Mouse (Mus musculus) MEL (cell line): ENCODE measurements around the gene Surf2. TPM values are rescaled to one million over a fixed set of nuclear protein-coding genes. Genes with fewer than 3 reads are reported as not detected.

Experiments
- DNase-seq: peaks from one replicate; pipeline ENCODE4 v3.0.0; 2011; ENCODE audit warnings: low read depth, low spot score
- H3K27ac ChIP-seq: 2 replicates; pipeline ENCODE4 v1.5.1; 2012; ENCODE audit warnings: low read depth, mild to moderate bottlenecking, control low read depth, low read length, moderate library complexity; ENCODE audit not compliant: control insufficient read depth
- H3K27me3 ChIP-seq, 2 experiments: fragments of 150-350 bp in 1 of 2; sonication (generic) in 1 of 2; 2 replicates each; pipeline ENCODE4 v1.6.1; 2012; ENCODE audit warnings: low read length in 2 of 2, mild to moderate bottlenecking in 2 of 2, improper control_type of control experiment in 1 of 2, moderate library complexity in 1 of 2; ENCODE audit not compliant: insufficient read depth in 2 of 2, control insufficient read depth in 1 of 2
- H3K36me3 ChIP-seq, 2 experiments: 2 replicates each; pipeline ENCODE4 v1.6.1; 2012 to 2014; ENCODE audit warnings: low read length in 2 of 2, improper control_type of control experiment in 1 of 2, inconsistent platforms in 1 of 2, mild to moderate bottlenecking in 1 of 2; ENCODE audit not compliant: insufficient read depth in 2 of 2, control insufficient read depth in 1 of 2
- H3K4me1 ChIP-seq, 2 experiments: fragments of 150-350 bp in 1 of 2; sonication (generic) in 1 of 2; 2 replicates each; pipeline ENCODE4 v1.6.1; 2012; ENCODE audit warnings: low read length in 2 of 2, improper control_type of control experiment in 1 of 2, mild to moderate bottlenecking in 1 of 2; ENCODE audit not compliant: insufficient read depth in 2 of 2, control insufficient read depth in 1 of 2
- H3K4me3 ChIP-seq, 2 experiments: fragments of 150-350 bp in 1 of 2; sonication (generic) in 1 of 2; 2 replicates each; pipeline ENCODE4 v1.5.1; 2012; ENCODE audit warnings: low read depth in 2 of 2, low read length in 2 of 2, mild to moderate bottlenecking in 2 of 2, moderate library complexity in 2 of 2, control low read depth in 1 of 2, improper control_type of control experiment in 1 of 2; ENCODE audit not compliant: control insufficient read depth in 1 of 2, insufficient read depth in 1 of 2
- H3K79me2 ChIP-seq: 2 replicates; pipeline ENCODE4 v1.6.1; 2012; ENCODE audit warnings: mild to moderate bottlenecking, low read length, moderate library complexity; ENCODE audit not compliant: control insufficient read depth, poor library complexity, insufficient read depth
- H3K9ac ChIP-seq: 2 replicates; pipeline ENCODE4 v1.6.1; 2012; ENCODE audit warnings: low read depth, mild to moderate bottlenecking, control low read depth, low read length, moderate library complexity; ENCODE audit not compliant: control insufficient read depth, poor library complexity, severe bottlenecking
- H3K9me3 ChIP-seq: fragments of 150-350 bp; sonication (generic); replicated peaks from 2 replicates; pipeline ENCODE4 v1.6.1; 2012; ENCODE audit warnings: mild to moderate bottlenecking, low read length, improper control_type of control experiment, moderate library complexity; ENCODE audit not compliant: insufficient read depth
- BHLHE40 ChIP-seq: IDR thresholded peaks from 2 replicates; pipeline ENCODE4 v1.6.1; 2012; ENCODE audit warnings: low read depth, mild to moderate bottlenecking, inconsistent platforms, low read length, improper control_type of control experiment, borderline replicate concordance
- CHD2 ChIP-seq: IDR thresholded peaks from 2 replicates; pipeline ENCODE4 v1.6.1; 2011; ENCODE audit warnings: low read length, improper control_type of control experiment
- E2F4 ChIP-seq: IDR thresholded peaks from 2 replicates; pipeline ENCODE4 v1.6.1; 2011; ENCODE audit warnings: low read depth, low read length, improper control_type of control experiment, borderline replicate concordance
- ELF1 ChIP-seq: IDR thresholded peaks from 2 replicates; pipeline ENCODE4 v1.6.1; 2014; ENCODE audit warnings: low read depth, mild to moderate bottlenecking, inconsistent platforms, low read length, improper control_type of control experiment, moderate library complexity
- GABPA ChIP-seq: IDR thresholded peaks from 2 replicates; pipeline ENCODE4 v1.6.1; 2012; ENCODE audit warnings: low read depth, mild to moderate bottlenecking, inconsistent platforms, low read length, improper control_type of control experiment, moderate library complexity
- GATA1 ChIP-seq: IDR thresholded peaks from 2 replicates; pipeline ENCODE4 v1.6.1; 2011; ENCODE audit warnings: low read depth, low read length, improper control_type of control experiment
- HCFC1 ChIP-seq: IDR thresholded peaks from 2 replicates; pipeline ENCODE4 v1.6.1; 2012; ENCODE audit warnings: low read depth, mild to moderate bottlenecking, inconsistent platforms, low read length, improper control_type of control experiment, moderate library complexity
- KAT2A ChIP-seq: conservative IDR thresholded peaks from 2 replicates; pipeline ENCODE4 v1.6.1; 2012; ENCODE audit warnings: low read depth, low read length, improper control_type of control experiment, inconsistent platforms
- MAFK ChIP-seq: IDR thresholded peaks from 2 replicates; pipeline ENCODE4 v1.6.1; 2011; ENCODE audit warnings: low read depth, mild to moderate bottlenecking, low read length, improper control_type of control experiment, borderline replicate concordance
- MAX ChIP-seq: IDR thresholded peaks from 2 replicates; pipeline ENCODE4 v1.6.1; 2011; ENCODE audit warnings: low read length, improper control_type of control experiment
- MAZ ChIP-seq: IDR thresholded peaks from 2 replicates; pipeline ENCODE4 v1.6.1; 2012; ENCODE audit warnings: low read depth, mild to moderate bottlenecking, inconsistent platforms, low read length, improper control_type of control experiment
- MEF2A ChIP-seq: IDR thresholded peaks from 2 replicates; pipeline ENCODE4 v1.6.1; 2014; ENCODE audit warnings: low read depth, mild to moderate bottlenecking, inconsistent platforms, low read length, improper control_type of control experiment; ENCODE audit not compliant: poor library complexity, insufficient replicate concordance, severe bottlenecking; ENCODE audit errors: extremely low read depth
- MYC ChIP-seq: IDR thresholded peaks from 2 replicates; pipeline ENCODE4 v1.6.1; 2011; ENCODE audit warnings: low read depth, mild to moderate bottlenecking, low read length, improper control_type of control experiment, moderate library complexity
- NRF1 ChIP-seq: IDR thresholded peaks from 2 replicates; pipeline ENCODE4 v1.6.1; 2014; ENCODE audit warnings: low read depth, mild to moderate bottlenecking, inconsistent platforms, low read length, improper control_type of control experiment, moderate library complexity; ENCODE audit not compliant: poor library complexity, insufficient read depth, severe bottlenecking
- POLR2A ChIP-seq, 2 experiments: IDR thresholded peaks; 2 replicates each; pipeline ENCODE4 v1.6.1; 2011 to 2012; ENCODE audit warnings: low read length in 2 of 2, mild to moderate bottlenecking in 2 of 2, control low read depth in 1 of 2, improper control_type of control experiment in 1 of 2, low read depth in 1 of 2, moderate library complexity in 1 of 2; ENCODE audit not compliant: control insufficient read depth in 1 of 2, insufficient read depth in 1 of 2, poor library complexity in 1 of 2
- POLR2AphosphoS2 ChIP-seq: IDR thresholded peaks from 2 replicates; pipeline ENCODE4 v1.6.1; 2011; ENCODE audit warnings: low read length, improper control_type of control experiment
- POLR2AphosphoS5 ChIP-seq: IDR thresholded peaks from 2 replicates; pipeline ENCODE4 v1.6.1; 2012; ENCODE audit warnings: low read depth, borderline replicate concordance, mild to moderate bottlenecking, inconsistent platforms, low read length, moderate library complexity, mixed read lengths
- RAD21 ChIP-seq: IDR thresholded peaks from 2 replicates; pipeline ENCODE4 v1.6.1; 2011; ENCODE audit warnings: mild to moderate bottlenecking, low read depth, low read length, improper control_type of control experiment
- RCOR1 ChIP-seq: IDR thresholded peaks from 2 replicates; pipeline ENCODE4 v1.6.1; 2012; ENCODE audit warnings: low read depth, mild to moderate bottlenecking, inconsistent platforms, low read length, improper control_type of control experiment
- SIN3A ChIP-seq: IDR thresholded peaks from 2 replicates; pipeline ENCODE4 v1.6.1; 2012; ENCODE audit warnings: low read length, improper control_type of control experiment, inconsistent platforms
- TAL1 ChIP-seq: IDR thresholded peaks from 2 replicates; pipeline ENCODE4 v1.6.1; 2012; ENCODE audit warnings: mild to moderate bottlenecking, inconsistent platforms, low read length, moderate library complexity, mixed read lengths
- TCF12 ChIP-seq: IDR thresholded peaks from 2 replicates; pipeline ENCODE4 v1.6.1; 2014; ENCODE audit warnings: low read depth, mild to moderate bottlenecking, inconsistent platforms, low read length, improper control_type of control experiment, moderate library complexity
- UBTF ChIP-seq: IDR thresholded peaks from 2 replicates; pipeline ENCODE4 v1.6.1; 2012; ENCODE audit warnings: low read depth, mild to moderate bottlenecking, inconsistent platforms, low read length, improper control_type of control experiment, moderate library complexity, borderline replicate concordance; ENCODE audit not compliant: insufficient read depth
- USF1 ChIP-seq: IDR thresholded peaks from 2 replicates; pipeline ENCODE4 v1.6.1; 2014; ENCODE audit warnings: low read depth, mild to moderate bottlenecking, inconsistent platforms, low read length, improper control_type of control experiment, moderate library complexity
- USF2 ChIP-seq, 2 experiments: IDR thresholded peaks; 2 replicates each; pipeline ENCODE4 v1.6.1; 2011 to 2012; ENCODE audit warnings: improper control_type of control experiment in 2 of 2, low read length in 2 of 2, borderline replicate concordance in 1 of 2, inconsistent platforms in 1 of 2, low read depth in 1 of 2, mild to moderate bottlenecking in 1 of 2; ENCODE audit not compliant: insufficient read depth in 1 of 2
- ZKSCAN1 ChIP-seq: IDR thresholded peaks from 2 replicates; pipeline ENCODE4 v1.6.1; 2012; ENCODE audit warnings: low read depth, mild to moderate bottlenecking, inconsistent platforms, low read length, improper control_type of control experiment, moderate library complexity
- ZMIZ1 ChIP-seq: IDR thresholded peaks from 2 replicates; pipeline ENCODE4 v1.6.1; 2012; ENCODE audit warnings: low read depth, mild to moderate bottlenecking, inconsistent platforms, low read length, improper control_type of control experiment, moderate library complexity
- ZNF384 ChIP-seq: IDR thresholded peaks from 2 replicates; pipeline ENCODE4 v1.6.1; 2012; ENCODE audit warnings: low read depth, mild to moderate bottlenecking, inconsistent platforms, low read length, improper control_type of control experiment
- polyA plus RNA-seq, 2 experiments: library from polyadenylated mRNA; stranded (reverse) in 1 of 2; unstranded in 1 of 2; fragments of >175 nt in 1 of 2; fragments of >200 nt in 1 of 2; gene quantifications; 2 replicates each; pipeline versions ENCODE4 v1.2.1 to v1.2.4; 2012; ENCODE audit warnings: low replicate concordance in 2 of 2, low read depth in 1 of 2; ENCODE audit not compliant: insufficient read length in 2 of 2, insufficient read depth in 1 of 2, missing spikeins in 1 of 2
- total RNA-seq: library from RNA; depleted of rRNA; stranded (reverse); fragments of 300-350 nt; gene quantifications from 2 replicates; pipeline ENCODE4 v1.2.3, GENCODE M21; 2012

The Surf2 gene
- total and polyA plus RNA-seq, 3 experiments, result 63.1 to 84.8 TPM; not detected in 1

GRCm38 (mm10) chr2:26910124-26910993 is 5.8 kb upstream of the Surf2 start, which contains the start of the genes Med22 and Rpl7a (continued):
- no peak for TF ChIP-seq BHLHE40
- TF ChIP-seq POLR2AphosphoS5, result peak; percentile 72; the same call in 1 of the 2 replicates
- TF ChIP-seq TAL1, result no peak
- peak; percentile 79 for TF ChIP-seq NRF1
- 0 out of 2 replicates have a peak, but pooled peaks have one; percentile 33 for TF ChIP-seq UBTF
- no peak for TF ChIP-seq ZKSCAN1
- TF ChIP-seq KAT2A, result peak; percentile 66; the same call in 1 of the 2 replicates
- no peak for TF ChIP-seq USF1
- no peak for TF ChIP-seq RCOR1
- no peak for TF ChIP-seq USF2 (IDR thresholded peaks at IDR 0.05; ENCODE audit: borderline replicate concordance in 1 of 2, insufficient read depth in 1 of 2, low read depth in 1 of 2, low read length in 2 of 2)
- TF ChIP-seq TCF12, result peak; percentile 76; the same call in 1 of the 2 replicates
- peak; percentile 96 for TF ChIP-seq ZMIZ1
- no peak for TF ChIP-seq RAD21
- no peak for TF ChIP-seq MAFK
- TF ChIP-seq MEF2A, result no peak
- TF ChIP-seq POLR2A (IDR thresholded peaks at IDR 0.05; ENCODE audit: control insufficient read depth in 1 of 2, insufficient read depth in 1 of 2, low read depth in 1 of 2, low read length in 2 of 2, poor library complexity in 1 of 2), result peak; percentile 92 to 98
- TF ChIP-seq, all 39 proteins: peak for 17

DNA sequence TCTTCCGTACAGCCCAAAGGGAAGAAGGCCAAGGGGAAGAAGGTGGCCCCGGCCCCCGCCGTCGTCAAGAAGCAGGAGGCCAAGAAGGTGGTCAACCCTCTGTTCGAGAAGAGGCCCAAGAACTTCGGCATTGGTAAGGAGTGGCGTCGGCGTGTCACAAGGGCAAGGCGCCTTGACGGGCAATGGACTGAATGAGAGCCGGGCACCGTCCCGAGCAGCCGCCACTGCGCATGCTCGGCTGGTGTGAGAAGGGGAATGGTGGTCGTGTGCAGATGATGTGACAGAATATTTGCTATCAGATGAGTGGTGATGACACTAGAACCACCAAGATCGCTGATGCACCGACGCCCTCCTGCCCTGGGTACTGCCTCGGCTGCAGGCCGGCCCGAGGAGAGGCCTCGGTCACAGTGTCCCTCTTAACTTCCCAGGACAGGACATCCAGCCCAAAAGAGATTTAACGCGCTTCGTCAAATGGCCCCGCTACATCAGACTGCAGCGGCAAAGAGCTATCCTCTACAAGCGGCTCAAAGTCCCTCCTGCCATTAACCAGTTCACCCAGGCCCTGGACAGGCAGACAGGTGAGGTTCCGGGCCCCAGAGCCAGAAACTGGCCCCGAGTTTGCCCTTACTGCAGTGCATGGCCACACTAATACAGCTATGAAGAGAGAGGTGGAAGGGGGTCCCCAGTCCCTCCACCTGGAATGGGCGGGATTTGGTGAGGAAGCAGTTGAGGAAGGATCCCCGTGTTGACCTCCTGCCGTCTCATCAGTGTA is 5.0 kb upstream of the Surf2 start:
- peak overlapping the region; percentile 87 for H3K9ac ChIP-seq
- peak; percentile 70 for DNase-seq
- peaks cover 73% of the 10 kb centered on the region for H3K79me2 ChIP-seq
- H3K4me1 ChIP-seq, result peaks cover 2 to 15% of the 10 kb centered on the region in 2 experiments; a peak in 3 of 4 replicates
- H3K9me3 ChIP-seq, result no peaks in the 10 kb centered on the region
- peaks cover 5 to 24% of the 10 kb centered on the region in 2 experiments; a peak in 3 of 4 replicates for H3K36me3 ChIP-seq
- peak overlapping the region; percentile 44 to 78 for H3K4me3 ChIP-seq
- peak overlapping the region; percentile 71 for H3K27ac ChIP-seq
- H3K27me3 ChIP-seq, result no peaks in the 10 kb centered on the region
- TF ChIP-seq ELF1 (no peak), E2F4 (no peak), RAD21 (no peak), CHD2 (no peak), USF1 (no peak), RCOR1 (no peak), USF2 (IDR thresholded peaks at IDR 0.05; ENCODE audit: borderline replicate concordance in 1 of 2, insufficient read depth in 1 of 2, low read depth in 1 of 2, low read length in 2 of 2) (no peak), ZMIZ1 (no peak; the same call in 1 of the 2 replicates), POLR2A (IDR thresholded peaks at IDR 0.05; ENCODE audit: control insufficient read depth in 1 of 2, insufficient read depth in 1 of 2, low read depth in 1 of 2, low read length in 2 of 2, poor library complexity in 1 of 2) (peak; percentile 6 to 42; a peak in 2 of 4 replicates), NRF1 (peak; percentile 77), POLR2AphosphoS2 (no peak; the same call in 1 of the 2 replicates), POLR2AphosphoS5 (peak; percentile 7; the same call in 1 of the 2 replicates), GABPA (no peak), ZNF384 (no peak), SIN3A (no peak), TAL1 (no peak), TCF12 (0 out of 2 replicates have a peak, but pooled peaks have one; percentile 6), MAX (peak; percentile 3; the same call in 1 of the 2 replicates), MAZ (no peak), GATA1 (no peak), MYC (peak; percentile 56; the same call in 1 of the 2 replicates), BHLHE40 (no peak), HCFC1 (no peak)
